Mouse (Mus musculus): ENCODE measurements around the gene Cep72. TPM values are rescaled to one million over a fixed set of nuclear protein-coding genes. Genes with fewer than 3 reads are reported as not detected.
A peak's percentile ranks its signal among the peaks of the same experiment; 100 is the strongest.

Gene Cep72
- 16.7 and 17.8 TPM in 2 replicates for polyA plus RNA-seq (2014; fragmentation: Nextera tagmentation; extraction: Ambion mirVana)

DNA sequence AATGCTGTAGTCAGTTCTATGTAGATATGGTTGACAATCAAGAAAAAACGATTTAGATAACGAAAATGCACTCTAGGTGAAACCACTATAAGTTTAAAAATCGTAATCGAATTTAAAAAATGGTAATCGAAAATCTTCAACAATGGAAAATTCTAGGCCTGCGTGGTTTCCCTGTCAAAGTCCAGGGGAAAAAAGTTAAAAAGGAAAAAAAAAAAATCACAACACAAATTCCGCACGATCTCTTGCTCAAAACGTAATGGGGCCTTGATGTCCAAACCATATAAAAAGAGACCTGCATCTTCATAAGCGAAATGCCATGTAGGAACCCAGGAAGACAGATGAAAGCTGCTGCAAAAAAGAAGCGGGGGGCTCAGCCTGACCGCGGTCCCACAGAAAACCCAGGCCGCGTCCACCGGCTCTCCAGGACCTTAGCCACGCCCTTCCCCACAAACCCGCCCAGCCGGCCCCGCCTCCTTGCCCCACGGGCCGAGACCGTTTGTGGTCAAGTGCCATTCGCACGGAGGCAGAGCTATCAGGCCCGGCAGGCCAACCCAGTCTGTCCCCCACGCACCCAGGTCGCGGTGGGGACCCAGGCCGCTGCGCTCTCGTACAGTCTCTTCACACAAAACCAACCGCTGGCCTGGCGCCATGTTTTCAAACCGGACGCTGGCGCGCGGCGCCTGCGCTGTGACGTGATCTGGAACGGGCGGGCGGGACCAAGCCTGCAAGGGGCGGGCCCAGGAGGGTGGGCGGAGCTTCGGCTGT is at the start of gene Cep72:
TSS of gene Cep72 (minus strand) at position 687 of the 765 bp plus-strand sequence.
- no peaks in the 10 kb centered on the region for H3K9me3 ChIP-seq (ENCODE audit: control insufficient read depth, low read length)
- WGBS = 3% methylated on average over 48 of the region's 48 CpGs
- ATAC-seq (replicated peaks; ENCODE audit: low FRiP score, low TSS enrichment, low read depth) (peak; percentile 96), DNase-seq (ENCODE audit: low spot score) (peak; percentile 99)
- peak within 1 kb of the TSS; percentile 81 for H3K9ac ChIP-seq (ENCODE audit: low read length)
- H3K36me3 ChIP-seq (ENCODE audit: control insufficient read depth, insufficient read depth, low read length) = peaks cover 9% of the 10 kb centered on the region
- H3K4me2 ChIP-seq (ENCODE audit: low read length) = peak within 1 kb of the TSS; percentile 59
- H3K4me3 ChIP-seq (ENCODE audit: low read depth, low read length) = peak within 1 kb of the TSS; percentile 99
- peak within 1 kb of the TSS; percentile 90 for H3K27ac ChIP-seq (ENCODE audit: low read depth)
- peaks cover 2% of the 10 kb centered on the region; the same call in 1 of the 2 replicates for H3K4me1 ChIP-seq (replicated peaks; ENCODE audit: control insufficient read depth, insufficient read depth, low read length)
- H3K27me3 ChIP-seq (replicated peaks; ENCODE audit: control insufficient read depth, insufficient read depth, low read length) = no peaks in the 10 kb centered on the region

DNA sequence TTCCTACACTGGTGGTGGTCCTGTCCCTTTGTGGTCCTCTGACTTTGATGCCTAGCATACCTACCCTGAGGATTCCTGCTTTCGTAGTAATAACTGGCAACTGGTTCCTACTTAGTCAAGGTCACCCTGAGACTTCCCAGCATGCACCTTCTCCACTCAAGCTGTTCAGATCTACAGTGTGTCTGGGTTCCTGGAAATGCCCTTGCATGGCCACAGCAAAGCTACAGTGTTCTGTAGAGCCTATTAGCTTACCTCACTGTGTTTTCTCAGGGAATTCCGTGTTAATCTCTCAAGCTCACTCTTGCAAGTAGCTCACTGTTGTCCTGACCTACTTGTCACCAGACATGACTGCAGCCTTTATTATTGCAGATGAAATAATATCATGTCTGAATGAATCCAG is 45.3 kb upstream of the Cep72 start:
- no peak for DNase-seq (ENCODE audit: low spot score)
- Histone ChIP-seq H3K27me3 (replicated peaks; ENCODE audit: control insufficient read depth, insufficient read depth, low read length) (no peaks in the 10 kb centered on the region), H3K4me3 (ENCODE audit: low read depth, low read length) (no peak overlapping the region), H3K9me3 (ENCODE audit: control insufficient read depth, low read length) (no peaks in the 10 kb centered on the region), H3K36me3 (ENCODE audit: control insufficient read depth, insufficient read depth, low read length) (no peaks in the 10 kb centered on the region), H3K27ac (ENCODE audit: low read depth) (no peak overlapping the region), H3K4me1 (replicated peaks; ENCODE audit: control insufficient read depth, insufficient read depth, low read length) (no peaks in the 10 kb centered on the region), H3K4me2 (ENCODE audit: low read length) (no peak overlapping the region), H3K9ac (ENCODE audit: low read length) (no peak overlapping the region)
- 84% methylated on average over 2 of the region's 2 CpGs for WGBS
- no peak for ATAC-seq (replicated peaks; ENCODE audit: low FRiP score, low TSS enrichment, low read depth)

DNA sequence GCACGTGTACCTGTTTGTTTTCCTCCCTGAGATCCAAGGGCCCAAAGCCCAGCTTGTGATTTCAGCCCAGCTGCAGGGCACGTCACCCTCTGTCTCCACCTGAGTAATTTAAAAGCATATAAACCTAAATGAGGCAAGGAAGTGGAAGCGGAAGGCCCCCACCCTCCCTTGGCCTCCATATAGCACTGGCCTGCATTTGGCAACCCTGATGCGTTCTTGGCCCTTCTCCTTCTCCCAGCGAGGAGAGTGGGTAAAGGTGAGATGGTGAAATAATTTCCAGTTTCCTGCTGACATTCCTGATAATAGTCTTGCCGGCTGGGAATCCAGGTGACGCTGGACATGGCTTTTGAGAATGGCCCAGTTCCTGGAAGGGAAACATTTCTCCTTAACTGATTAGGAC is 42.3 kb upstream of the Cep72 start:
- Histone ChIP-seq H3K27me3 (replicated peaks; ENCODE audit: control insufficient read depth, insufficient read depth, low read length) (no peaks in the 10 kb centered on the region), H3K27ac (ENCODE audit: low read depth) (no peak overlapping the region), H3K36me3 (ENCODE audit: control insufficient read depth, insufficient read depth, low read length) (no peaks in the 10 kb centered on the region), H3K4me3 (ENCODE audit: low read depth, low read length) (no peak overlapping the region), H3K9me3 (ENCODE audit: control insufficient read depth, low read length) (no peaks in the 10 kb centered on the region), H3K4me1 (replicated peaks; ENCODE audit: control insufficient read depth, insufficient read depth, low read length) (no peaks in the 10 kb centered on the region), H3K9ac (ENCODE audit: low read length) (no peak overlapping the region), H3K4me2 (ENCODE audit: low read length) (no peak overlapping the region)
- no peak for DNase-seq (ENCODE audit: low spot score)
- WGBS = 82% methylated on average over 7 of the region's 7 CpGs
- no peak for ATAC-seq (replicated peaks; ENCODE audit: low FRiP score, low TSS enrichment, low read depth)

DNA sequence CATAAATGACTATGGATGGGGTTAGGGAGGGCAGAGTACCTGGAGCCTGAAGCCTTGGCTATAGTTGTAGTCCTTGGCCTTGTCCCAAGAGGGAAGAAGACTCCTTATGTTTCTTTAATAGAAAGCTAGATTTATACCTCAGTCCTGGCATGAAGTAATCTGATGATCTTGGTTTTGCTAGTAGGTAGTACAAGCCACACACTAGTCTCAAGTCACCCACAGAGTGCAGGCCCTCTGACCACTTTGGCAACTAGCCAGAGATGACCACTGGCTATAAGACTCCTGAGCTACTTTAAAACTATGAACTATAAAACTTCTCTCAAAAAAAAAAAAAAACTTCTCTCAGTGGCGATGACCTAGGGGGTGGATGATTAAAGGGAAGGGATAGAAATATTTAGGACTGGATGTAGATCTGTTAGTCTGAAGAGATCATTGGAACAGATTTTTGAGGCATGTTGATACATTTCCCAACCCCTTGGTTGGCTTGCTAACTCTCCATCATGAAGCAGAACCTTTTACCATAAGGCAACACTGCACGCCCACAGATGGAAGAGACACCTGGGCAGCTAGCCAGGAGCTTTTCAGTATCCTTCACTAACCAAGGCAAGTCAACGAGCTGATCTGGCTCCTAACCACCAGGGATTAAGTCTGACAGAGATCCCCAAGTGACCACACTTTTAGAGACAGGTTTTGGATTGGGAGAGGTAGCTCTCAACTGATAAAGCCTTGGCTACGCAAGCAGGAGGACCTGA is 40.9 kb upstream of the Cep72 start:
- WGBS = 85% methylated on average over 4 of the region's 4 CpGs
- no peak overlapping the region for H3K4me2 ChIP-seq (ENCODE audit: low read length)
- H3K36me3 ChIP-seq (ENCODE audit: control insufficient read depth, insufficient read depth, low read length) = no peaks in the 10 kb centered on the region
- H3K4me3 ChIP-seq (ENCODE audit: low read depth, low read length) = no peak overlapping the region
- DNase-seq (ENCODE audit: low spot score) = no peak
- ATAC-seq (replicated peaks; ENCODE audit: low FRiP score, low TSS enrichment, low read depth) = no peak
- H3K9ac ChIP-seq (ENCODE audit: low read length) = no peak overlapping the region
- no peaks in the 10 kb centered on the region for H3K4me1 ChIP-seq (replicated peaks; ENCODE audit: control insufficient read depth, insufficient read depth, low read length)
- H3K27me3 ChIP-seq (replicated peaks; ENCODE audit: control insufficient read depth, insufficient read depth, low read length) = no peaks in the 10 kb centered on the region
- H3K9me3 ChIP-seq (ENCODE audit: control insufficient read depth, low read length) = no peaks in the 10 kb centered on the region
- no peak overlapping the region for H3K27ac ChIP-seq (ENCODE audit: low read depth)

DNA sequence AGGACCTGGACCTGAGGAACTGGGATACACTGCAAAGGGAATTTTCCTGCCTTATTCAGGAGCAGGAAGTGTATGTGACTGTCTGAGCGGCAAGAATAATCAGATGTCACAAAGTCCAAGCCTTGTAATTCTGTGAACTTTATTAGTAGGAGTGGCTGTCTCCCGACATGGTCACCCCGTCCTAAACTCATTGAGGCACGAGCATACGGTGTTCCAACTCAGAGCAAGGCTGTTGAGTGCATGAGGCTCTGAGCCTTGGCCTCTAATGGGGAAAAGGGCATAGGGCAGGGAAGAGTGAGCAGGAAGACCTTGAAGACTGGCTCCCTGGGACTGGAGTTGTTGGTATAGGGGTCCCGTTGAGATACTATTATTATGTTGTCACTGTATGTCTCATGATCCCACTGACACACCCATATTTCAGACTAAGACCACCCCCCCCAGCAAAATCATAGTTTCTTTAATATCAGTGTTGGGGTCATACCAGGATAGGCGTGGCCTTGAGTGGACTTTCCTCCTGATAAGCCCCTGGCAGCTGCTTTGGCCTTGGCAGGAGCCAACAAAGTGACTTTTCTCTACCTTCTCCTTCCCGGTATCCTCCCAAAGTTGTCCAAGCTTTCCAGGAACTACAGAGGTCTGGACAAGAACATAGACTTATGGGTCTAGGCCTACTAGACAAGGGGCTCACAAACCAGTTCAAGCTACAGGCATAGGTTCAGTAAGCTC is 40.2 kb upstream of the Cep72 start:
- WGBS = 78% methylated on average over 8 of the region's 8 CpGs
- H3K27ac ChIP-seq (ENCODE audit: low read depth) = no peak overlapping the region
- peak; percentile 64 for ATAC-seq (replicated peaks; ENCODE audit: low FRiP score, low TSS enrichment, low read depth)

DNA sequence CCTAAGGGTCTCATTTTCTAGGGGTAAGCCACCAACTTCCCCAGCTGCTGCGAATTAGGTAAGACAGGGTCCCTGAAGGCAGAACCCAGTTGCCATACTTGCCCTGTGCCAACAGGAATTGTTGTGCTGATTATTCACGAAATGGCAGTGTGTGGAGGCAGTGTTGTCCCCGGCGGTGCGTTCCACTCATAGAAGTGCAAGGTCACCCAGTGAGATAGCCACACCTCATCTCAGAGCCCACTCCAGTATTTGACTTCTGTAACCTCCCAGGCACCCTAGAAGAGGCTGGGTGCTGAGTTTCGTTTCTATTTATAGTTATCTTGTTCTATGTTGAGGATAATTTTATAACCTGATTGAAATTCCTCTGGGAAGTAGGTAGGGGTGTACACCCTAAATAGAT is 36.8 kb upstream of the Cep72 start:
- no peak for ATAC-seq (replicated peaks; ENCODE audit: low FRiP score, low TSS enrichment, low read depth)
- H3K27ac ChIP-seq (ENCODE audit: low read depth) = no peak overlapping the region
- no peaks in the 10 kb centered on the region for H3K27me3 ChIP-seq (replicated peaks; ENCODE audit: control insufficient read depth, insufficient read depth, low read length)
- no peaks in the 10 kb centered on the region for H3K36me3 ChIP-seq (ENCODE audit: control insufficient read depth, insufficient read depth, low read length)
- 69% methylated on average over 6 of the region's 6 CpGs for WGBS
- no peak overlapping the region for H3K4me2 ChIP-seq (ENCODE audit: low read length)
- no peaks in the 10 kb centered on the region for H3K4me1 ChIP-seq (replicated peaks; ENCODE audit: control insufficient read depth, insufficient read depth, low read length)
- H3K9me3 ChIP-seq (ENCODE audit: control insufficient read depth, low read length) = no peaks in the 10 kb centered on the region
- no peak overlapping the region for H3K4me3 ChIP-seq (ENCODE audit: low read depth, low read length)
- peak; percentile 51 for DNase-seq (ENCODE audit: low spot score)
- no peak overlapping the region for H3K9ac ChIP-seq (ENCODE audit: low read length)

More for the DNA sequence above, 40.2 kb upstream of the Cep72 start:
- H3K36me3 ChIP-seq (ENCODE audit: control insufficient read depth, insufficient read depth, low read length) = no peaks in the 10 kb centered on the region
- H3K9ac ChIP-seq (ENCODE audit: low read length) = no peak overlapping the region
- no peaks in the 10 kb centered on the region for H3K27me3 ChIP-seq (replicated peaks; ENCODE audit: control insufficient read depth, insufficient read depth, low read length)
- no peaks in the 10 kb centered on the region for H3K4me1 ChIP-seq (replicated peaks; ENCODE audit: control insufficient read depth, insufficient read depth, low read length)
- peak; percentile 59 for DNase-seq (ENCODE audit: low spot score)
- H3K4me3 ChIP-seq (ENCODE audit: low read depth, low read length) = no peak overlapping the region
- H3K4me2 ChIP-seq (ENCODE audit: low read length) = no peak overlapping the region
- H3K9me3 ChIP-seq (ENCODE audit: control insufficient read depth, low read length) = no peaks in the 10 kb centered on the region

DNA sequence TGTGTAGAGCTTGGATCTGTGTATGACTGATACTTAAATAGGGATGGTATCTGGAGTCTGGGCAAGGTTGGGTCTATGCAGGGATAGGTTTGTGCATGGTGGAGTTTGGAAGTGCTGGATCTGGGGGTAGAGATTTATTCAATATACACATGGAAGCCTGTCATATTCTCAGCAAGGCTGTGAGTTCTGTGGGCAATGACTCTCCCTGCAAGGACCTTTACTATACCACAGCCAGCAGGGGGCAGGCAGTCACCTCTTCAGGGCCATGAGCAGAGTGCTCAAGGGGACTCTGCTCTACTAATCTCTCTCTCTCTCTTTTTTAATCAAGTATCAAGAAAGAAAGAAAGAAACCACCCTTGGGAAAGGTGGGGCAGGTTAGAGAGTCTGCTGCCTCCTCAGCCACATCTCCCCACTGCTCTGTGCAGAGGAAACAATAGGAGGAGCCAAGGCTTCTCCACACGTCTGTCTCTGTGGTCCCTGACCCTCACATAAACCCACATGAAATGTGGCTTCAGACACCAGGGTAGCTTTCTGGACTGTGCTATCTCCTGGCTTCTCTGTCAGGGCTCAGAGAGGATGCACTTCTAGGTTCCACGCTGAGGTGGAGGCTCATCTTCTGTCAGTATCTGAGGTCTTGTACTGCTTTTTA is 34.7 kb upstream of the Cep72 start:
- no peak overlapping the region for H3K4me3 ChIP-seq (ENCODE audit: low read depth, low read length)
- ATAC-seq (replicated peaks; ENCODE audit: low FRiP score, low TSS enrichment, low read depth) (peak; percentile 61), DNase-seq (ENCODE audit: low spot score) (peak; percentile 68)
- H3K9me3 ChIP-seq (ENCODE audit: control insufficient read depth, low read length) = no peaks in the 10 kb centered on the region
- H3K27me3 ChIP-seq (replicated peaks; ENCODE audit: control insufficient read depth, insufficient read depth, low read length) = no peaks in the 10 kb centered on the region
- H3K4me2 ChIP-seq (ENCODE audit: low read length) = no peak overlapping the region
- 40% methylated on average over 2 of the region's 2 CpGs for WGBS
- H3K4me1 ChIP-seq (replicated peaks; ENCODE audit: control insufficient read depth, insufficient read depth, low read length) = no peaks in the 10 kb centered on the region
- H3K36me3 ChIP-seq (ENCODE audit: control insufficient read depth, insufficient read depth, low read length) = no peaks in the 10 kb centered on the region
- H3K27ac ChIP-seq (ENCODE audit: low read depth) = no peak overlapping the region
- no peak overlapping the region for H3K9ac ChIP-seq (ENCODE audit: low read length)

DNA sequence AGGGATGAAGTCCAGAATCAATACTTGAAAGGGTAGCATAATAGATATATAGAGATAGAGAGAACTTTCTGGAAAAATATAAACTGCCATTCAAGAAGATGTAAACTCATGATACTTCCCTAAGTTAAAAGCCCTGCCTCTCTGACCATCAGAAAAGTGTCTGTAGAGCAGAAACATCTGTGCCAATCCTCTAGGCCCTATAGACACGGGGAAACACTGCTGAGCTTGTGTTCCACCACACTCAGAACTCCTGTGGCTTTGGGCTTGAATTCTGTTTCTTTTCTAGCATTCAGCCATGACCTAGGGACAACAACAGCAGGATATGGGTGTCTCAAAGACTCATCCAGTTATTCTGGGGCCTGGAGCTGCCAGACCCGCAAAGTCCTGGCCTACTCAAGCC is 33.8 kb upstream of the Cep72 start:
- H3K27me3 ChIP-seq (replicated peaks; ENCODE audit: control insufficient read depth, insufficient read depth, low read length) = no peaks in the 10 kb centered on the region
- DNase-seq (ENCODE audit: low spot score) (no peak), ATAC-seq (replicated peaks; ENCODE audit: low FRiP score, low TSS enrichment, low read depth) (no peak)
- H3K4me3 ChIP-seq (ENCODE audit: low read depth, low read length) = no peak overlapping the region
- WGBS = 62% methylated on average over 2 of the region's 2 CpGs
- no peaks in the 10 kb centered on the region for H3K4me1 ChIP-seq (replicated peaks; ENCODE audit: control insufficient read depth, insufficient read depth, low read length)
- no peaks in the 10 kb centered on the region for H3K9me3 ChIP-seq (ENCODE audit: control insufficient read depth, low read length)
- H3K36me3 ChIP-seq (ENCODE audit: control insufficient read depth, insufficient read depth, low read length) = no peaks in the 10 kb centered on the region
- H3K4me2 ChIP-seq (ENCODE audit: low read length) = no peak overlapping the region
- H3K9ac ChIP-seq (ENCODE audit: low read length) = no peak overlapping the region
- H3K27ac ChIP-seq (ENCODE audit: low read depth) = no peak overlapping the region
